Mouse (Mus musculus) adrenal gland, adult 18-20 months (tissue): ENCODE data around the gene Ninj1. TPM values are rescaled to one million over a fixed set of nuclear protein-coding genes. Genes with fewer than 3 reads are reported as not detected.

Experiments used
- DNase-seq, 2 experiments: peaks; one replicate each; pipeline ENCODE4 v3.0.0; 2021 to 2022; ENCODE audit warnings: low spot score in 2 of 2
- total RNA-seq, 2 experiments: library from RNA; stranded (reverse); gene quantifications; 1 replicate in 1 of 2; 2 replicates in 1 of 2; pipeline ENCODE4 v1.2.3; 2021

The Ninj1 gene
- total RNA-seq, 2 experiments from 2014 or later = 60.6 to 78.3 TPM

GRCm38 (mm10) chr13:49193650-49194049 is 6.4 kb downstream of the Ninj1 start:
- no peak for DNase-seq

GRCm38 (mm10) chr13:49194811-49195210 is 7.5 kb downstream of the Ninj1 start:
- no peak for DNase-seq

- no peak for DNase-seq
Measured at GRCm38 (mm10) chr13:49195651-49196050, 8.4 kb downstream of the Ninj1 start.

- no peak for DNase-seq
Measured at GRCm38 (mm10) chr13:49196211-49196610, 8.9 kb downstream of the Ninj1 start.

GRCm38 (mm10) chr13:49196766-49197165 is 9.5 kb downstream of the Ninj1 start:
- no peak for DNase-seq

GRCm38 (mm10) chr13:49198734-49199133 is 11.4 kb downstream of the Ninj1 start:
- DNase-seq = no peak

GRCm38 (mm10) chr13:49199891-49200290 is 12.6 kb downstream of the Ninj1 start:
- no peak for DNase-seq

GRCm38 (mm10) chr13:49200688-49201087 is 13.4 kb downstream of the Ninj1 start:
- no peak for DNase-seq

- no peak for DNase-seq
Measured at GRCm38 (mm10) chr13:49202556-49202955, 15.3 kb downstream of the Ninj1 start.

GRCm38 (mm10) chr13:49205381-49205998 is 18.2 kb downstream of the Ninj1 start:
- DNase-seq = peak; percentile 93 to 98

- DNase-seq = no peak
Measured at GRCm38 (mm10) chr13:49206341-49206740, 19.1 kb downstream of the Ninj1 start.

GRCm38 (mm10) chr13:49209306-49209705 is 22.0 kb downstream of the Ninj1 start:
- DNase-seq = no peak

- DNase-seq = no peak
Measured at GRCm38 (mm10) chr13:49212711-49213500, 25.6 kb downstream of the Ninj1 start.

GRCm38 (mm10) chr13:49213531-49213932 is 26.2 kb downstream of the Ninj1 start:
- peak; percentile 57 to 63 for DNase-seq

GRCm38 (mm10) chr13:49214454-49214853 is 27.2 kb downstream of the Ninj1 start:
- no peak for DNase-seq

- no peak for DNase-seq
Measured at GRCm38 (mm10) chr13:49215128-49215503, 27.8 kb downstream of the Ninj1 start.

- DNase-seq = peak; percentile 95 to 96
Measured at GRCm38 (mm10) chr13:49215504-49216219, 28.4 kb downstream of the Ninj1 start, which contains the start of gene Card19. Card19 (minus strand) TSS chr13:49216037.

- DNase-seq = no peak
Measured at GRCm38 (mm10) chr13:49216220-49216552, 28.9 kb downstream of the Ninj1 start.

GRCm38 (mm10) chr13:49216808-49217561 is 29.7 kb downstream of the Ninj1 start:
- DNase-seq = no peak

- no peak for DNase-seq
Measured at GRCm38 (mm10) chr13:49218651-49219050, 31.4 kb downstream of the Ninj1 start.

- DNase-seq = no peak
Measured at GRCm38 (mm10) chr13:49219367-49219766, 32.1 kb downstream of the Ninj1 start.
